Mouse (Mus musculus) cerebellum, adult 2 months (tissue): ENCODE results near the gene Fam92b.

ENCODE experiments used
- CTCF ChIP-seq: fragments of 200-500 bp; IDR thresholded peaks from 2 replicates; pipeline ENCODE4 v1.5.1; 2011; ENCODE audit warnings: low read depth, mild to moderate bottlenecking, control low read depth, low read length, moderate library complexity, borderline replicate concordance; ENCODE audit not compliant: insufficient read depth
- POLR2A ChIP-seq: fragments of 200-500 bp; IDR thresholded peaks from 2 replicates; pipeline ENCODE4 v1.6.1; 2011; ENCODE audit warnings: low read length, control low read depth, borderline replicate concordance; ENCODE audit not compliant: insufficient read depth

DNA sequence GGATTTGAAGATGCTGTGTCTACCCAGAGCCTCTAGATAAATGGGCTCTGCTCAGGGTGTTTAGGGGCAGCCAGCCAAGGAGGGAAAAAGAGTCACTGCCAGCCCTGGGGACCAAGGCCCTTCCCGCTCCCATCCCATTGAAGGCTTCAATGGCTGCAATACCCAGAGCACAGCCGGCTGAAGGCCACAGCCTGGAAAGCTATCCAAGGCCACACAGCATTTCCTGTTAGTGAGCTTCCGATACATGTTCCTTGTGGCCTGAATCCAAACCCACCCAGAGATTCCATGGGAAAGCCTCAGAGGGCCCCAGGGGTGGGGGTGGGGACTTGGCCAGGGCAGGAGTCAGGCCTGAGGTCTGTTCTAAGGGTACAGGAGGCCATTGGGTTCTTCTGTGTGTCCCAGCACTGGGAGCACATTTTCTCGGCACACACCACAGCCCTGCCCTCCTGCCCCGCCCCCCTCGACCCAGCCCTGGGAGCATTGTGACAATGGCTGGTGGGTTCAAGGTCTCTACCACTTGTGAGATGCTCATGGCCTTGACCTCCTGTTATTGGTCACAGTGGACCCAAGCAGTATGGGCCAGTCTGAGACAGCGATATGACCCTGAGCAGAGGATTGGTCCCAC, 27.6 kb upstream of the Fam92b start:
- TF ChIP-seq CTCF (no peak), POLR2A (no peak)
